Comparison of ENCODE assay signal across 8 mouse cellular contexts in the genomic region with DNA sequence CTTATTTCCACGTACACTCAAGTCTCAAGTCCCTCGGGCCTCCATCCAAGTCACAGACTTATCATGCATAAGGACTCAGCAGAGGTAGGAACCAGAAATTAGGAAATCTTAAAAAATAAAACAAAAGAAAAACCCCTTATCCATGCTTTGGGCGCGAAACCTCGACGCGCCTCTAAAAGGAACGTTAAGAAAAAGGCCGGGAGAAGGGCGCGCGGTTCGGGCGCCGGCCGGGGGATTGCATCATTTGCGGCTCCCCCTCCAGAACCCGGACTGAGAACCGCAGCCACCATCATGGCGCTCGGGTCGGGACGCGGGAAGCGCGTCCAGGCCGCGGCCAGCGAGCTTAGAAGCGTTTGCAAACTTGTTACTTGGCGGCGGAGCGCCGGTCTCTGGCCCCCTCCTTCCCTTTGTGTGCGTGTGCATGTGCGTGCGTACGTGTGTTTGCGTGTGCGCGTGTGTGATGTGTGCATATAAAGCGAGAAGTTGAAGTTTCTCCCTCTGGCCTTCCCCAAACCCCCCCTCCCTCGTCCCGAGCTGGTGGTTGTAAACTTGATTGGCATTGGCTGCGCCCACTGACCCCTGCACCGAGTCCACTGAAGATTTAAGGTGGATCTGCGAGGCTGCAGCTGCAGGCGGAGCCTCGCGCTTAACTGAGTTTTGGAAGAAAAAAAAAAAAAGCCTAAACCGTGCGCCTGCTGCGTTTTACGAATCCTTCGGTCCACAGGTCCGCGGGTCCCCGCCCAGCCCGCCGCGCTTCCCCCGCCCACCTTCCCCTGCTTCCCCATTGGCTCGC. TPM values are rescaled to one million over a fixed set of nuclear protein-coding genes. Genes with fewer than 3 reads are reported as not detected.
DNase-seq lines count a peak whose midpoint lies in the region; ATAC-seq lines count a peak whose summit lies in the region.

No protein-coding gene starts in this region.

- DNase-seq in adrenal gland, adult (ENCODE audit: inconsistent age in 2 of 2, low spot score in 1 of 2) = peak; percentile 87 to 94
- peak; percentile 47 to 72 for DNase-seq in gastrocnemius, adult 8-10 months (ENCODE audit: low spot score in 2 of 2)
- DNase-seq in hindlimb bud, embryonic 11.5 days (ENCODE audit: extremely low spot score, low read depth, low spot score) = peak; percentile 96
- DNase-seq in left cerebral cortex, postnatal 36 days (ENCODE audit: low spot score in 2 of 2) = peak; percentile 60
- DNase-seq in midbrain, embryonic 10.5 days (ENCODE audit: low spot score) = peak; percentile 94
- DNase-seq in right cerebral cortex, postnatal 36 days (ENCODE audit: low spot score in 2 of 2) = peak; percentile 28 to 53
- DNase-seq in urinary bladder, postnatal 4 days (ENCODE audit: low spot score in 2 of 2) = peak; percentile 85 to 89

- ATAC-seq in common myeloid progenitor, adult 5-6 weeks (replicated peaks; ENCODE audit: low read depth, poor library complexity, severe bottlenecking) = peak; percentile 66

- peaks cover 78% of the 10 kb centered on the region for H3K4me1 ChIP-seq in midbrain, embryonic 10.5 days

- no peaks in the 10 kb centered on the region for H3K9me3 ChIP-seq in midbrain, embryonic 10.5 days (replicated peaks)

- H3K27ac ChIP-seq in midbrain, embryonic 10.5 days (replicated peaks) = peak overlapping the region; percentile 95

- under 1% methylated on average over 63 of the region's 63 CpGs for WGBS in midbrain, embryonic 10.5 days

- H3K27me3 ChIP-seq in midbrain, embryonic 10.5 days (ENCODE audit: low read depth, poor library complexity, severe bottlenecking) = no peaks in the 10 kb centered on the region

- H3K36me3 ChIP-seq in midbrain, embryonic 10.5 days = peaks cover 16% of the 10 kb centered on the region

- peak overlapping the region; percentile 74 for H3K4me3 ChIP-seq in midbrain, embryonic 10.5 days

- intact Hi-C loops in left cerebral cortex, postnatal 36 days (cut with DNase I) = no loop called here

RNA-seq across cellular contexts. Expression of gene Cdkn1b, which starts 8.1 kb away (rescaled TPM):
- 61.3 and 66.2 TPM in 2 replicates for total RNA-seq in common myeloid progenitor, adult 5-6 weeks (2017)
- 10 to 100 TPM; 30.9 to 37.5 (median 33.1) TPM for total RNA-seq in gastrocnemius, adult 8-10 months (2022)
- total RNA-seq in left cerebral cortex, postnatal 36 days (2021) = 10 to 100 TPM; 41.5 to 46.0 TPM
- 15.5 and 20.9 TPM in 2 replicates for polyA plus RNA-seq in midbrain, embryonic 10.5 days (2016; fragmentation: Nextera tagmentation; extraction: Ambion mirVana)

RNA-seq across cellular contexts. Expression of gene Gpr19, which starts 29.9 kb away (rescaled TPM):
- 7.8 and 9.9 TPM in 2 replicates for total RNA-seq in common myeloid progenitor, adult 5-6 weeks (2017)
- 1 to 10 TPM; 3.6 to 5.4 (median 4.7) TPM for total RNA-seq in gastrocnemius, adult 8-10 months (2022)
- total RNA-seq in left cerebral cortex, postnatal 36 days (2021) = 10 to 100 TPM; 20.2 to 24.9 TPM
- polyA plus RNA-seq in midbrain, embryonic 10.5 days (2016; fragmentation: Nextera tagmentation; extraction: Ambion mirVana) = 32.3 and 37.7 TPM in 2 replicates

RNA-seq across cellular contexts. Expression of gene Apold1, which starts 53.2 kb away (rescaled TPM):
- total RNA-seq in common myeloid progenitor, adult 5-6 weeks (2017) = 0.39 and 0.64 TPM in 2 replicates
- 1 to 10 TPM; 1.0 to 1.7 (median 1.4) TPM for total RNA-seq in gastrocnemius, adult 8-10 months (2022)
- total RNA-seq in left cerebral cortex, postnatal 36 days (2021) = 1 to 10 TPM; 3.2 to 8.0 TPM
- polyA plus RNA-seq in midbrain, embryonic 10.5 days (2016; fragmentation: Nextera tagmentation; extraction: Ambion mirVana) = 2.5 and 2.8 TPM in 2 replicates

Comparison
In these comparisons a context has a peak if more than half of its experiments do, and no peak if none do; other contexts are left out.
1. Peak in every context shown above with its lines: DNase-seq, ATAC-seq, H3K4me3 ChIP-seq and H3K27ac ChIP-seq.
2. DNase-seq: peak in every context shown above with its lines; median percentile 96 in hindlimb bud, embryonic 11.5 days; 94 in midbrain, embryonic 10.5 days; 90 in adrenal gland, adult; 87 in urinary bladder, postnatal 4 days; 60 in left cerebral cortex, postnatal 36 days; 60 in gastrocnemius, adult 8-10 months; 40 in right cerebral cortex, postnatal 36 days.